Mouse (Mus musculus): ENCODE measurements around the gene B4galnt4.

DNA sequence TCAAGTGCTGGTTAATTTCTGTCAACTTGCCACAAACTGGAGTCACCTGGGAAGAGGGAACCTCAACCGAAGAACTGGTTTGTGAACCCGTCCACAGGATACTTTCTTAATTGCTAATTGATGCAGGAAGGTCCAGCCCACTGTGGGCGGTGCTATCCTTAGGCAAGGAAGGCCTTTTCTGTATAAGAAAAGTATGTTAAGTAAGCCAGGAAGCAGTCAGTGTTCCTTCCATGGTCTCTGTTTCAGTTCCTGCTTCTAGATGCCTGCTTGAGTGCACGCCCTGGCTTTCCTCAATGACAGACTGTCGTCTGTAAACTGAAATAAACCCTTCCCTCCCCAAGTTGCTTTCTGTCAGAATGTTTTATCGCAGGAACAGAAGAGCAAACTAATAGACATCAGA, 3.9 kb upstream of the B4galnt4 start:
- TF ChIP-seq EP300 (IDR thresholded peaks at IDR 0.05; ENCODE audit: insufficient read depth, low read depth, low read length) (no peak), CTCF (IDR thresholded peaks at IDR 0.05; ENCODE audit: low read depth, low read length) (no peak)

Measured in ES-Bruce4 (cell line).